Mouse (Mus musculus) lung, postnatal 0 days (tissue): Measurements from ENCODE around the gene Fndc5. TPM values are rescaled to one million over a fixed set of nuclear protein-coding genes. Genes with fewer than 3 reads are reported as not detected.

ENCODE experiments used
- ATAC-seq: fragments of 200-750 bp; cut with Nextera tagmentation; 2 replicates; pipeline ENCODE4 v1.8.0; 2017; ENCODE audit warnings: moderate library complexity
- DNase-seq: peaks from one replicate; pipeline ENCODE4 v3.0.0-alpha.2; 2016; ENCODE audit warnings: low spot score
- H3K27ac ChIP-seq: fragments of 300-500 bp; sonication (generic); 2 replicates; pipeline ENCODE4 v1.5.1; 2014; ENCODE audit warnings: antibody characterized with exemption, mild to moderate bottlenecking, low read length, mixed read lengths
- H3K27me3 ChIP-seq: fragments of 300-500 bp; sonication (generic); replicated peaks from 2 replicates; pipeline ENCODE4 v1.6.1; 2014; ENCODE audit warnings: low read length, mixed read lengths; ENCODE audit not compliant: insufficient read depth
- H3K36me3 ChIP-seq: fragments of 300-500 bp; sonication (generic); 2 replicates; pipeline ENCODE4 v1.6.1; 2014; ENCODE audit warnings: low read length, mixed read lengths; ENCODE audit not compliant: insufficient read depth
- H3K4me1 ChIP-seq: fragments of 300-500 bp; sonication (generic); 2 replicates; pipeline ENCODE4 v1.6.1; 2014; ENCODE audit warnings: antibody characterized with exemption, low read depth, low read length, mixed read lengths; ENCODE audit not compliant: insufficient read depth
- H3K4me2 ChIP-seq: fragments of 300-500 bp; sonication (generic); replicated peaks from 2 replicates; pipeline ENCODE4 v1.6.1; 2014; ENCODE audit warnings: low read depth, mild to moderate bottlenecking, low read length, moderate library complexity, mixed read lengths
- H3K4me3 ChIP-seq: fragments of 300-500 bp; sonication (generic); 2 replicates; pipeline ENCODE4 v1.5.1; 2014; ENCODE audit warnings: low read depth, low read length
- H3K9ac ChIP-seq: fragments of 300-500 bp; sonication (generic); replicated peaks from 2 replicates; pipeline ENCODE4 v1.6.1; 2014; ENCODE audit warnings: low read depth, mild to moderate bottlenecking
- H3K9me3 ChIP-seq: fragments of 300-500 bp; sonication (generic); 2 replicates; pipeline ENCODE4 v1.6.1; 2016; ENCODE audit warnings: low read length, mixed read lengths
- CTCF ChIP-seq: IDR thresholded peaks from 2 replicates; pipeline ENCODE4 v1.5.1; 2016; ENCODE audit warnings: antibody characterized with exemption, mild to moderate bottlenecking
- EP300 ChIP-seq: IDR thresholded peaks from 2 replicates; pipeline ENCODE4 v1.6.1; 2016; ENCODE audit warnings: antibody characterized with exemption, mild to moderate bottlenecking, control low read depth
- WGBS: fragments of 180-500 bp; shearing (Covaris S2); extraction: QIAGEN DNeasy Blood & Tissue Kit; methylation state at CpG from one replicate; pipeline ENCODE4 v1.1.7; 2014; 5-methylcytosine and 5-hydroxymethylcytosine counted together
- polyA plus RNA-seq: library from polyadenylated mRNA; unstranded; fragments of >200 nt; fragmentation: Nextera tagmentation; extraction: Ambion mirVana; gene quantifications from 2 replicates; pipeline ENCODE4 v1.2.1, GENCODE M21; 2015

The Fndc5 gene
- polyA plus RNA-seq, 1 experiment from 2014 or later: 7.6 TPM

DNA sequence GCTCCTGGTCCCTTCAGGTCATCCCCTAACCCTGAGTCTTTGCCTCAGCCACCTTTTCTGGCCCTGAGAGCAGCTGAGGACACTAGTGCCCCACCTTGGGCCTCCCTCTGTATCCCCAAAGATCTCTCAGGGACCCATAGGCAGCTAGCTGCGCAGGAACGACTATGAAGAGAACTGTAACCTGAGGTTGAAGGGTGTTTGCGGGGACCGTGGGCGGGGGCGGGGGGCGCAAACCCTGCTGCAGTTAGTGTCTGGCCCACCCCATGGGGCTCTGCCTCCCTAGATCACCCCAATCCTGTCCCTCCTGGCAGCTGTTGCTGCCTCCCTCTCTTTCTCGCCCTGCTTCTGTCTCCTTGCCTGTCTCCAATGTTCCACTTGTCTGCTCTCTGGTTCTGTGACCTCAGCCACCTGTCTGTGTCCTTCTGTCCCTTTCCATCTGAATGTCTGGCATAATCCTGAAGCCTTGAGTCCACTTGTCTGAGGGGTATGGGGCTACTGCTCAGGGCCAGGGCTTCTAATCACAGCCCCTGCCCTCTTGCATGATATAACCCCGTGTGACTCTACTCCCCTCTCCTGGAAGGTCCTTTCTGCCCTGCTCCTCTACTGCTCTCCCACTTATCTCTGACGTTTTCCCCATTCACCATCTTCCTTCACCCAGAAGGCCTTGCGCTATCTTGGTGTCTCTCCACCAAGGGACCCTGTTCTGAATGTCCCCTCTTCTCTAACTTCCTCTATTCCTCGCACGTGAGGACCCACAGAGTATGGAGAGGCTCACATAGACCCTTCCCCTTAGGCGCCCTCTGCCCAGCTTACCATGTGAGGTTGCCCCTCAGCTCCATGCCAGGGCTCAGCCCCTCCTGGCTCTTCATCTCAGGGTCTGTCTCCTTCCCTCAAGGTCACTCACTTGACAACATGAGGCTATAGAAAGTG lies 858 bp downstream of the Fndc5 start:
- Histone ChIP-seq H3K4me3 (peak overlapping the region; percentile 49), H3K4me1 (0 out of 2 replicates have a peak, but pooled peaks cover 9% of the 10 kb centered on the region), H3K36me3 (no peaks in the 10 kb centered on the region), H3K9ac (no peak overlapping the region), H3K4me2 (peak overlapping the region; percentile 89), H3K27me3 (peaks cover 15% of the 10 kb centered on the region; the same call in 1 of the 2 replicates), H3K9me3 (no peaks in the 10 kb centered on the region), H3K27ac (no peak overlapping the region)
- no peak for ATAC-seq
- no peak for DNase-seq
- WGBS: 52% methylated on average over 14 of the region's 14 CpGs
- TF ChIP-seq EP300 (no peak), CTCF (no peak)

DNA sequence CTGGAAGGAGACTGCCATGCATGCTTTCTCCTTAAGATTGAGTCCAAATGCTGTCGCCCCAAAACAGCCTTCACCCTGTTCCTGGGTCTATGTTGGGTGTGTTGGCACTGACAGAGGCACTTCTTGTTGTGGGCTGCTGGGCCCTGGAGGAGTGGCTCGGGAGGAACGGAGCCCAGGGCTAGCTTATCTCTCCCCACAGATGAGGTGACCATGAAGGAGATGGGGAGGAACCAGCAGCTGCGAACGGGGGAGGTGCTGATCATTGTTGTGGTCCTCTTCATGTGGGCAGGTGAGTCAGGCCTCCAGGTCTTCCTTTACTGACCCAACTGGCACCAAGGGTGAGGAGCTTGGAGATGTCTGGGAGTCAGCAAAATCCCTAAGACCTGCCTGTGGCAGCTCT lies 2.8 kb downstream of the Fndc5 start:
- TF ChIP-seq EP300: no peak
- no peak for TF ChIP-seq CTCF
- H3K4me3 ChIP-seq: no peak overlapping the region
- H3K9me3 ChIP-seq: no peaks in the 10 kb centered on the region
- no peak overlapping the region for H3K9ac ChIP-seq
- H3K36me3 ChIP-seq: no peaks in the 10 kb centered on the region
- ATAC-seq (no peak), DNase-seq (no peak)
- H3K4me2 ChIP-seq: no peak overlapping the region
- H3K27me3 ChIP-seq: peaks cover 15% of the 10 kb centered on the region; the same call in 1 of the 2 replicates
- H3K27ac ChIP-seq: no peak overlapping the region
- WGBS: 81% methylated on average over 5 of the region's 5 CpGs
- H3K4me1 ChIP-seq: 0 out of 2 replicates have a peak, but pooled peaks cover 9% of the 10 kb centered on the region

DNA sequence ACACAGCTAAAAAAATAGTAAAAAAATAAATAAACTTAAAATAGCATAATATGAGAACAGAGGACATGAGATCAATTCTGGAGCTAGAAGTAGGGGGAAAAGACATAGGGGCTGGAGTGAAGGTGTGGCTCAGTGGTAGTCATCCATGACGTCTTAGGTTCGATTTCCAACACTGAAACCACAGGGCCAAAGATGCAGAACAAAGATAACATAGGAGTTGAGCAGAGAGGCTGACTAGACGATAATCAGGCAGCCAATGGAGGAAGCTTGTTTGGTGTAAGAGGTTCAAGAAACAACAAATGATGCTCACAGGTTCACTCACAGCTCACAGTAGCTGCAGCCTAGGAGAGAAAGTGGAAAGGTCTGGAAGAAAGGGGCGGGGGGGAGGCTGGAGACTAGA lies 4.0 kb downstream of the Fndc5 start:
- no peak overlapping the region for H3K4me2 ChIP-seq
- peaks cover 9% of the 10 kb centered on the region; the same call in 1 of the 2 replicates for H3K27me3 ChIP-seq
- TF ChIP-seq EP300 (no peak), CTCF (no peak)
- no peak for DNase-seq
- no peak overlapping the region for H3K9ac ChIP-seq
- H3K27ac ChIP-seq: no peak overlapping the region
- H3K36me3 ChIP-seq: no peaks in the 10 kb centered on the region
- no peaks in the 10 kb centered on the region for H3K9me3 ChIP-seq
- H3K4me3 ChIP-seq: no peak overlapping the region
- H3K4me1 ChIP-seq: 0 out of 2 replicates have a peak, but pooled peaks cover 9% of the 10 kb centered on the region
- no peak for ATAC-seq
- 68% methylated on average over 4 of the region's 4 CpGs for WGBS

DNA sequence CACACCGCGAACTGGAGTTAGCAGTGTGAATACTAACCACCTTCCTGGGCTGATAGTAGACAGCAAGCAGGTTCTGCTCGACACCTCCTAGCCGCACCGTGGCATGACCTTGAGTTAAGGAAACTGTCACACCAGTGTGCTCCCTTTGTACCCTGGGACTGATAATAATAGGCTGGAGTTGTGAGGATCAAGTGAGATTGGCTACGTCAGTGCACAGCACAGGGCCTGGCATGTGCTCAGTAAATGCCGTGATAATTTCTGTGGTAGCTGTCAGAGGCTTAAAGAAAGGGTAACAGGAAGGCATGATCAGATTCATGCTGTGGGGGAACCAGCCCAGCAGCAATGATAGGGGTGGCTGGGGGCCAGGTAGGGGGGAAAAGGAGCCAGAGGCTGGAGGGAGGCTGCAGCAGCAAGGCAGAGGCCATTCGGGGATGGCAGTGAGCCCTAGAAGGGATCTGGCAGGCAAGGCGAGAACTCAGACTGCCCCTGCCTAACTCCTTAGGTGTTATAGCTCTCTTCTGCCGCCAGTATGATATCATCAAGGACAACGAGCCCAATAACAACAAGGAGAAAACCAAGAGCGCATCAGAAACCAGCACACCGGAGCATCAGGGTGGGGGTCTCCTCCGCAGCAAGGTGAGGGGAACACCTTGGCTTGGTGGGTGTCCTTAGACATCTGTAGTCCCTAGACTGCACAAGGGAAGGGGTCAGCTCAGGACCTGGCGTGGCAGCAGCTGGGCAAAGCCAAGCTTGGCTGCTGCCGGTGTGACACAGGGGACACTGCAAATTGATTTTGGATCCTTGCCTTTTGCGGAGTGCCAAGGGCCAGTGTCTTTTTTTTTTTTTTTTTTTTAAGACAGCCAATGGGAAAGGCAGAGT lies 5.0 kb downstream of the Fndc5 start:
- ATAC-seq: no peak; the same call in 1 of the 2 replicates
- no peak overlapping the region for H3K27ac ChIP-seq
- H3K9ac ChIP-seq: no peak overlapping the region
- no peak for DNase-seq
- WGBS: 73% methylated on average over 17 of the region's 17 CpGs
- no peaks in the 10 kb centered on the region for H3K36me3 ChIP-seq
- H3K4me1 ChIP-seq: 0 out of 2 replicates have a peak, but pooled peaks cover 6% of the 10 kb centered on the region
- no peak overlapping the region for H3K4me3 ChIP-seq
- peaks cover 9% of the 10 kb centered on the region; the same call in 1 of the 2 replicates for H3K27me3 ChIP-seq
- no peaks in the 10 kb centered on the region for H3K9me3 ChIP-seq
- TF ChIP-seq EP300 (no peak), CTCF (no peak)
- H3K4me2 ChIP-seq: no peak overlapping the region

DNA sequence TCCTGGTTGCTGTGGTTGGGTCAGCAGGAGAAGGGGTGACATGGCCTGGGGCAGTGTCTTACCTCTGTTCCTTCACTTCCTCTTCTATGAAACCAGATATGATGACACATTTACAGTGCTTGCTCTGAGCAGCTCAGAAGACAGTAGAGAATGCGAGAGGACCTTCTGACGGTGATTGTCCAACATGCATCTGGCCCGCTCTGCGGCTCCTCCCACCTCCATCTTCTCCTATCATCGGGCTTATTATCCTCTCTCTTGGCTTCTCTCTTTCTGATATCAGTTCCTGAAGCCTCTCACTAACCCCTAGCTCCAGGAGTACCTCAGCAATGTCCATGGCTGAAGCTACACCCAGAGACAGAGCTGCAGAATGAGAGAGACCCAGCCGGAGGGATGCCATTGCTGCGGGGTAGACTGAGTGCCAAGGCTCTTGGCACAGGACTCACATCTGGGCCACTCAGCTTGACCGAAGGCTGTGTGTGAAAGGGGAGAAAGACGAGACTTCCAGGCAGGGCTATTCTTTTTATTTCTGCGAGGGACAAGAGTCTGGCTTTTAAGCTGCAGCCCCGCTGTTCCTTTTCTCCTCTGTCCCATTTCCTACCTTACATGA lies 5.7 kb downstream of the Fndc5 start:
- H3K4me1 ChIP-seq: no peaks in the 10 kb centered on the region
- ATAC-seq: no peak
- no peak for DNase-seq
- no peak overlapping the region for H3K27ac ChIP-seq
- no peak for TF ChIP-seq CTCF
- no peaks in the 10 kb centered on the region for H3K9me3 ChIP-seq
- H3K9ac ChIP-seq: no peak overlapping the region
- no peaks in the 10 kb centered on the region for H3K36me3 ChIP-seq
- 76% methylated on average over 11 of the region's 11 CpGs for WGBS
- no peak overlapping the region for H3K4me3 ChIP-seq
- no peak overlapping the region for H3K4me2 ChIP-seq
- 0 out of 2 replicates have a peak, but pooled peaks cover 5% of the 10 kb centered on the region for H3K27me3 ChIP-seq
